Mouse (Mus musculus): ENCODE results near the gene Ihh. TPM values are rescaled to one million over a fixed set of nuclear protein-coding genes. Genes with fewer than 3 reads are reported as not detected.

Gene Ihh
- total RNA-seq (2021): under 1 TPM; 0.30 to 0.33 TPM
- long read RNA-seq, experiment 1: 0 reads
- long read RNA-seq, experiment 2: 0 reads

DNA sequence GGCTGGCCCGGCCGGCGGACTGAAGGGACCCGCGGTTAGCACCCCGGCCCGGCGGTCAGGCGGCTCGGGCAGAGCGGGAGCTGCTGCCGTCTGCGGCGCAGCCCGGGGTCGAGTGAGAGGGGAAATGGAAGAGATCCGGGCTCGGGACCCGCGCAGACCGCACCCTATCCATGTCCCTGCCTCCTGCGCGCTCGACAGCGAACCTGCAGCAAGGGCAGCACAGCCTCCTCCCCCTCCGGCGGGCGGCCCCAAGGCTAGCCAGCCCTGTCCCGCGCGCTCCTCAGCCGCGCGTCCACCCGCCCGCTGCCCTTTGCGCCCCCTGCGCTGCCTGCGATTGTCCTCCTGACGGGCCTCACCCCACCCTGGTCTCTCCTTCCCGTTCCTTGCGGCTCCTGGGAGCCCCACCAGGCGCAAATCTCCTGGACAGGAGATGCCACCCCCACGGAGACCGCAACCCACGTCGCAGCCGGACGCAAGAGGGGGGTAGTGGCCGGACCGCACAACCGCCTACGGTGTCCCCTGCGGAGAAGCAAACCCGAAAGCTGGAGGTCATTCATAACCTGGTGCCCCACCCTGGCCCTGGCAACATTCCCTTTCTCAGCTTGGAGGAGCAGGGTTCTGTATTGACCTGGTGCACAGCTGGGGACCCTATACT is at the start of gene Ihh:
Ihh (minus strand) TSS at position 117 of the 655 bp plus-strand sequence.
- DNase-seq (ENCODE audit: low spot score in 2 of 2): no peak
- intact Hi-C loops (cut with DNase I): no loop called here

DNA sequence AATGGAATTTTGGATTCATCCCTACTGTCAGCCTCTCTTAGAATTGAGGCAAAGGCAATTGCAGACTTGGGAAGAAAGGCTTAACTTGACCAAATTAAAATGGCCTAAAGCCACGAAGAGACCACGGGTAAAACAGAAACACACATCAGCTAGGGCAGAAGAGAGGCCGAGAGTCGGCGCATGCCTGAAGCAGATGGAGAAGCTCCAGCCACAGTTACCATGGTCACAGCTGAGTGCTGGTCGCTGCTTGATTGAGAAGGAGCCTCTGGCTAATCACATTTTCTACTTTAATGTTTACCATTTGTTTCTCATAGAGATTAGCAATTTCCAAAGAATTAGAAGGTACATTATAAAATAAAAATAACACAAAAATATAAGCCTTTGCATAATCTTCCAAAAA is 49.7 kb upstream of the Ihh start:
- peak in 1 of 2 experiments; percentile 4 for DNase-seq (ENCODE audit: low spot score in 2 of 2)
- intact Hi-C loops (cut with DNase I): no loop called here

DNA sequence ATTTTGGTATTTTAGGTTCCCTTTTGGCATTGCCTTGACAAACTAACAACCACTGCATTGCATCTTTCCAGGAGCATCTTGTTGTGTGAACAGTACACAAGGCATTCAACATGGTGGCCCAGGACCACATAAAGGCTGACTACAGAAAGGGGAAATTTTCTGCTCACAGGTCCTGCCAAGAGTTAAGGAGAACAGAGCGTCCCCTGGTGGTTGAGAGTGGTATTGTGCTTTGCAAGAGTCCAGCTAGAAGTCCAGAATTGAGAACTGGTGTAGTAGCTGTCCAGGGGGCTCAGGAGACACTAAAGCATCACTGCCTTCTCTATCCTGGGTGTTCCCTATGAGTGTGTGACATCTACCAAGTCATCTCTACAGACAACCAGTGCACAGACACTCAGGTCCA is 49.0 kb upstream of the Ihh start:
- peak; percentile 23 to 47 for DNase-seq (ENCODE audit: low spot score in 2 of 2)
- intact Hi-C loops (cut with DNase I): no loop called here

DNA sequence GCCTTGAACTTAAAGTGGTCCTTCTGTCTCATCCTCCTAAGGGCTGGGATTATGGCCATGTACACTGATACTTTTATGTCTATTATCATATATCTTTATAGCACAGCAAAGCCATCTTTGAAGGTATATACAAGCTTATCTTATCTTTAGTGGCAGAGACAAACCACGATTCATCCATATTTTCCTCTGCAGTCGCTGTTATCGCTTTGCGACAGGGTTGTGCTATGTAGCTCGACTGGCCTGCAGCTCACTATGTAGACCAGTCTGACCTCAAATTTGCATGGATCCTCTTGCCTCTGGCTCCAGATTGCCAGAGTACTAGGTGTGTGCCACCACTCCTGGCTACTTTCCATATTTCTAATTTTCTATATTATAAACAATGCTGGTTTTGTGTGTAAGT is 47.7 kb upstream of the Ihh start:
- DNase-seq (ENCODE audit: low spot score in 2 of 2): no peak
- intact Hi-C loops (cut with DNase I): no loop called here

DNA sequence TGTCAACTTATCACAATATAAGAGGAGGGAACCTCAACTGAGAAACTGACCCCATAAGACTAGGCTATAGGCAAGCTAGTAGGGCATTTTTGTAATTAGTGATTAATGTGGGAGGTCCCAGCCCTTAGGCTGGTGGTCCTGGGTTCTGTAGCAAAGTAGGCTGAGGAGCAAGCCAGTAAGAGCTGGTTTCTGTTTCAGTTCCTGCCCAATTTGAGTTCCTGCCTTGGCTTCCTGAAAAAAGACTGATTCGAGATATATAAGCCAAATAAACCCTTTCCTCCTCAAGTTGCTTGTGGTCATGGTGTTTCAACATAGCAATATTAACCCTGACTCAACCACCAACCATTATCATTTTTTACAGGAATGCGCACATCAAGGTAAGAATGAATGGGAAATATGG is 45.8 kb upstream of the Ihh start:
- intact Hi-C loops (cut with DNase I): no loop called here
- no peak for DNase-seq (ENCODE audit: low spot score in 2 of 2)

DNA sequence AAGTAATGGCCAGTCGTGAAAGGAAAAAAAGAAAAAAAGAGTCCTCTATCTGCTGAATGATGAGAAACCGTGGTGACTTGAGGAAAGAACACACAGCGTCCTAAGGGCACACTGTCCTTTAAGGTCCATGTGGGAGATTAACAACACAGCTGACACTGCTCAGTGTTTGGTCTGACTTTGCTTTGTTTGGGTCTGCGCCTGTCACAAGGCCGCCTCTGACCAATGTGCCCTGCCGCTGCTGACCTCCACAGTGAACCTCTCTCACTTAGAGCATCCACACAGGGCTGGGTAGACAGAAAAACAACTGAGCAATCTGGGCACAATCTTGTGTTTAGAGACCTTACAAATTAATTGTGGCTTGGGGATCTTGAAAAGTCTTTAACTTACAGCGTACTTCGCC is 25.5 kb upstream of the Ihh start:
- DNase-seq (ENCODE audit: low spot score in 2 of 2): no peak
- intact Hi-C loops (cut with DNase I): no loop called here

DNA sequence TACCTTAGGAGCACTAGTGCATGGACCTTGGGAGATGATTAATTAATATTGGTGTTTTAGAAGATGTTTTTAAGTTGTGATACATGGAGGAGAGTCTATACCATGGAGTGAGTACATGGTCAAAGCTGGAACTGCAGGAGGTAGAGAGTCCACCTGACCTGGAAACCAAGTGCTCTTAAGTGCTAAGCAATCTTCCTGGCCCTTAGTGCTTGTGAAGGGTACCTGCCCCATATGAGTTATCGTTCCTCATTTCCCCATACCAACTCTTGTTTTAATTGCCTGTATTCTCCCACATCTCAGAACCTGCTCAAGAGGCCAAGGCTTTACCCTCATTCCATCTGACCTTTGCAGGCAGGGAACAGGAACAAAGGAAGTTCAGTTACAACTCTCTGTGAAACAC is 24.5 kb upstream of the Ihh start:
- intact Hi-C loops (cut with DNase I): no loop called here
- DNase-seq (ENCODE audit: low spot score in 2 of 2): no peak

DNA sequence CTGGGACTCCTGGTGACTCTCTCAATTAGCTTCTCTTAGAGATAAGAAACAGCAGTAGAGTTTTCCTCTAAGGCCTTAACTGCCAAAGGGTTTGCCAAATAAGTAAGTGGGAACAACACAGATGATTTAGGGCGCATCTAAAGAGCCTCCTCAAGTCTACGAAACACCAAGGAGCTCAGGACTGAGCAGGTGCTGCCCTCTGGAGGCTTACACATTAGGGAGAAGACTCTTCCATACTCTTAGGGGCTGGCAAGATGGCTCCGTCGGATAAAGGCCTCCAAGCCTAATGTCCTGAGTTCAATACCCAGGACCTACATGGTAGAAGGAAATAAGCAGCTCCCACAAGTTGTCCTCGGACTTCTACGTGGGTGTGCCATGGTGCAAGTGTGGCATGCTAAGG is 22.1 kb upstream of the Ihh start:
- intact Hi-C loops (cut with DNase I): no loop called here
- DNase-seq (ENCODE audit: low spot score in 2 of 2): no peak

DNA sequence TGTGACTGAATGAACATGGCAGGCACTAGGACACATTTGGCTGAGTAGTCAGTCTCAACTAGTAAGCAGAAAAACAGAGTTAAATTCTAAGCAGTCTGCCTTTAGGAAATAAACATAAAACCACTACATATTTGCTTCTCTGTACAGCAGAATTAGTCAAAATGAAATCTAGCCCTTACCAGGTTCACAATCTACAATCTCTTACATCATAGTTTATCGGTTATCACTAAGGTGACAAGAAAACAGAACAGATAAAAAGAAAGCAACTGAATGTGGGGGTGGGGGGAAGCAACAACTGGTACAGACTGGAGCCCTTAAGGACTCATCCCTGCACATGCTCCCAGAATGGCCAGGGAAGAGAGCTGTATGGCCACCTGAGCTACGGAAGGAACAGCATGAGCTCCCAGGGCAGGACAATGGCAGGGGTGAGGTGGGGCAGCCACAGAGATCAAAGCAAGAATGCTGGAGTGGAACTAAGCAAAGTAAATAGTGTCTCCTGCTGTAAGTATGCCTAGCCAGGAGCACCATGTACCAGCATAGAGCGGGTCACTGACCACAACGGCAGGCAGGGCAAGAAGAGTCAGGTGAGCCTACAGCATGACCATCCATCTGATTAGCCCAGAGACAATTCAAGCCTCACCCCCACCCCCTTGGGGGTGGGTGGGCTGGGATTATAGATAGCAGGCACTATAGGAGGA is 20.0 kb upstream of the Ihh start:
- DNase-seq (ENCODE audit: low spot score in 2 of 2): no peak
- intact Hi-C loops (cut with DNase I): no loop called here

DNA sequence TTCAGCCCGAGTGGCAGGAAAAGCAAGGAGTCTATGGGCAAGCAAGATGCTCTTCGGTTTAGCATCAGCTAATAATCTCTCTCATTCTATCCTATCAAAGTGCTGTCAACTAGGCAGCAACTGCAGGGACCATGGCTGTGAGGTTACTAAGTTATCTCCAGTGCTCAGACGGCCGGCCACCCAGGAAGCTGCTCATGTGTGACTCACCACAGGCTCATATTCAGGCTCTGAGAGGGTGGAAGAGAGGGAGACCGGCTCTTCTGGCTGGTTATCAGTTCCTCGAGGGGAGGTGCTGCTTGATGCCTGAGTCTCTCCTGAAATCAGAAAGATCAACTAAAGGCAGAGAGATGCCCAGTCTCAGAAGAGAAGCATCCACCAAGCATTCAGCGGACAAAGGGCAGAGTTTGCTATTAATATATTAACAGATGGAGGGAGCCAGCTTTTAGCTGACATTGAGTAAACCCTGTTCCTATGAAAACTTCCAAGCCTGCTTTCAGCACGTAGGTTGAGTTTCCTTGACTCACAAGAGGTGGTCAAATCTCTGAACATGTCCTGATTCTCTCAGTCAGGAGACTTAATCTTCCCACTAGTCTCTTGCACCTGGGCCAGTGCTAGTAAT is 16.6 kb upstream of the Ihh start:
- no peak for DNase-seq (ENCODE audit: low spot score in 2 of 2)
- intact Hi-C loops (cut with DNase I): no loop called here

DNA sequence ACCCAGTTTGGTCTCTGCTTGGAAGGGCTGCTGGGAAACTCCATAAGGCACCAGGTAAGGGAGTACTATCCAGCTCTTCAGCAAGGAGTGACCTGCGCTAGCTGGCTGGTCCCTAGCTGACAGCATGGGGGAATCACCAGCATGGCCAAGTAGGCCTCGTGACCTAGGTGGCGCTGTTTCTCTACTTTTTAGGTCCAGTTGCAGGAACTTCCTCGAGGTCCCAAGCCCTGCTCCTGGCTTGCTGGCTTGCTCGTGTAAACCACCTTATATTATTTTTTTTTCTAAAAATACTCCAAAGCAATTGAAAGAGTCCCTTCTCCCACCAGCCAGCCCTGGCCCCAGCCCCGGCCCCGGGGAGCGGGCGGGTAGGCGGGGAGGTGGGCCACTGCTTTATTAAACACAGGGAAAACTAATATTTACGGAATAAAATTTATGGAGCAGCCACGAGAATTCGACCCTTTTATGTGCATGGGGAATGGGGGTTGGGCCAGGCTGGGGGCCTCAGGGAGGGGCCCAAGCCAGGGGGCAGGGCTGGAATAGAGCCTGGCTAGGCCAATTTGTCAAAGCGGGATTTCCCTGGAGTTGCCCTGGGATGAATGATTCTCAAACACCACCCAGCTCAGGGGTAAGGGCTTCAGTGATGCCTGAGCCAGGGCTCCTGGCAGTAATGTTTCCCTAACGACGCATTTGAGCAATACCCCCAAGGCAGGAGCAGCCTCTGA is 13.2 kb upstream of the Ihh start:
- peak; percentile 73 to 75 for DNase-seq (ENCODE audit: low spot score in 2 of 2)
- intact Hi-C loops (cut with DNase I): loop anchor here (2.0 kb wide), 1 partner anchor 52 kb away; no protein-coding TSS in a partner anchor

DNA sequence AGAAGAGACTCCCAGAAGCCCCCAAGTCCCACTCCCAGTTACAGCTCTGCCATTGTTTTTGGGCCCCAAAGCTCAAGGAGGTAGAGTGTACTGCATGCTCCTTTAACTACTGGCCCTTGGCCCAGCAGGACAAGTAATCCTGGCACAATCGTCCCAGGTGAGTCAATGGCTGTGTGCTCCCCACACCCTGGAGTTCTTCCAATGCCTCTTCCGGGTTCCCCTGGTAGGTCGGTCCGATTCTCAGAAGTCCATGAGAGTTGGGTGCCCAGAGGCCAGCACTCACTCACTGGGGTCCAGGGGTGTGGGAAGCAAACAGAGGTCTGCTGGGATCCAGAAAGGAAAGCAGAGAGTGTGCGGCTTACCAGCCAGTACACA is 11.4 kb upstream of the Ihh start:
- DNase-seq (ENCODE audit: low spot score in 2 of 2): no peak
- intact Hi-C loops (cut with DNase I): no loop called here

DNA sequence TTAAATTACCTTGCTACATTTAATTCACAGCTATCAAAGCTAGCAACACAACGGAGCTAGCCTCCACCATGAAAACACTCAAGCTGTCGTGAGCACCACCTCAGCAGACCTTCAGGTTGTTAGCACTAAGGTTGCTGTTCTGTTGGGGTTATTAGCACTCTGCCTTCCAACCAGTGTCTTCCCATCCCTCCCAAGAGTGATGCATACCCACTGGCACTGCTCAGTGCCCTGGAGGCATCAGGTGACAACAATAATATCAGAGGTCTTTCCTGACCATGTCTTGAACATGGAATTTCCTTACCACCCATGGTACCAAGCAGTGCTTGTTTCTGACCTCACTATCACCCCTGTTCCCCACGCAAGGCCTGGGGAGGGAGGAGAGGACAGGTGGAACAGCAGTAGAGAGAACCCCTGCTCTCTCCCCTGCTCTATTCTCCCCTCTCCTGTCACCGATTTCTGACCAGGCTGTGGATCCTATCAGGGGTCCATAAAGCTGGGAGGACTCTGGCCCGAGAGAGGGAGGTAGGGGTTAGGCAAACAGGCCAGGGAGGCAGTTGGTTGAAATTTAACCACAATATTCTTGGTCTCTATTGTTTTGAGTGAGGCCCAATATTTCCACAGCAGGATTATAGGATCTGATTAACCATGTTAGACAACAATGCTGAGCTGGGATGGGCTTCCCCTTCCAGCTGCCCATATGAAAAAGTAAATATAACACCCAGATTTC is 10.8 kb upstream of the Ihh start:
- DNase-seq (ENCODE audit: low spot score in 2 of 2): no peak
- intact Hi-C loops (cut with DNase I): no loop called here

DNA sequence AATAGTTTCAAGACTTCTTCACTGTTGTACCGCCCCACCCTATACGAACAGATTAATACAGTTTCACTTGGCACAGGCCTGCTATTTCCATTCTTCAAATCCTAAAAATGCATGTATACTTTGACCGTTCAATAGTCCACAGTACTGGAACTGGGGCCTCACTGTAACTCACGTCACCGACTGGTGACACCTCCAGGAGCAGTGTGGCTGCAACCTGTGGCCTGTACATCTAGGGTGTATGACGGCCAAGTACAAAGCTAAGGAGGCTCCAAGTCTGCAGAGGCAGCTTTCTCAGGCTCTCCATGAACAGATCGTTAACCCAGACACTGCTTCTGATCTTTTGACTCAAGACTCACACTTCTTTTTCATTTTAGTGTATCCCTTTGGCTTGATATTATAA is 10.2 kb upstream of the Ihh start:
- DNase-seq (ENCODE audit: low spot score in 2 of 2): no peak
- intact Hi-C loops (cut with DNase I): no loop called here

DNA sequence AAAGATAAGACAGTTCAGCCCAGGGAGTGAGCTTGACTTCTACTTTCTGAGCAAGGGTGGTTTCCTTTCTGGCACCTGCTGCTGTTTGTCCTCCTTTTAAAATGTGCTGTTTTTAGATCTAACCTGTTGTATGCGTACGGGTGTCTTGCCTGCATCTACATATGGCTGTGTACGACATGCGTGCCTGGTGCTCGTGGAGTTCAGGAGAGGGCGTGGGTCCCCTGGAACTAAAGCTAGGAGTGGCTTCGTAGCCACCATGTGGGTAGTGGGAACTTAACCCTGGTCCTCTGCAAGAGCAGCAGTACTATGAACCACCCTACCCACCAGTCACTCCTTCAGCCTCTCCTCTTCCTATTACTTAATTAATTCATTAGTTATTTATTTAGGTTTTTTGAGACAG is 8.6 kb upstream of the Ihh start:
- intact Hi-C loops (cut with DNase I): no loop called here
- DNase-seq (ENCODE audit: low spot score in 2 of 2): no peak

DNA sequence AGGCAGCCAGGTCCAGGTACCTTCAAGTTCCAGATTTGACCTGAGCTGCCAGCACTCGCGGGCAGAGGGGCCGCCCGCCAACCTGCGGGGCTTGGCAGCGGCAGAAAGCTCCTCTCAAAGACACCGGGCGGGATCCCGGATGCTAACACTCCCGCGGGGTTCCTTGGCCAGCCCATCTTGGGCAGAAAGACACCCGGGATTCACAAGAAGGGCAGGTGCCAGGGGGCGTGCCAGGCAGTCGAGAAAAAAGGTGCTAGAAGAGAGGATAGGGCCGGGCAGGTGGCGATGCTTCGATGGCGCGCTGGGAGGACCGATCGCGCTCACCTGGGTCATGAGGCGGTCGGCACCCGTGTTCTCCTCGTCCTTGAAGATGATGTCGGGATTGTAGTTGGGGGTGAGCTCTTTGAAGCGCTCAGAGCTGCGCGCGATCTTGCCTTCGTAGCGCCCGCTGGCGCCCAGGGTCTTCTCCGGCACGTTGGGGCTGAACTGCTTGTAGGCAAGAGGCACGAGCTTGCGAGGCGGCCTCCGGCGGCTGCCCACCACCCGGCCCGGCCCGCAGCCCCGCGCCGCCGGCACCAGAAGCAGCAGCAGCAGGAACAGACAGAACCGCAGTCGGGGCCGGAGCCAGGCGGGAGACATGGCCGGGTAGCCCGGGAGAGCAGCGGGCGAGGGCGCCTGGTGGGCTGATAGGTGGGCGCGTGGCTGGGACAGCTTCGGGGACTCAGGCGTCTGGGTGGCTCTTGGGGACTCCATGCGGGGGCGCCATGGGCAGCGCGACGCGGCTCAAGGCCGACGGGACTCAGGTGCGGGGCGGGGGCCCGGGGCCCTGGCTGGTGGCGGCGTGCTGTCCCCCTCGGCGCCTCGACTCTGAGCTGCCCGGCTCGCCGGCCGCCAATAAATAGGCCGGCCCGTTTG is 639 bp downstream of the Ihh start:
- DNase-seq (ENCODE audit: low spot score in 2 of 2): no peak
- intact Hi-C loops (cut with DNase I): no loop called here

DNA sequence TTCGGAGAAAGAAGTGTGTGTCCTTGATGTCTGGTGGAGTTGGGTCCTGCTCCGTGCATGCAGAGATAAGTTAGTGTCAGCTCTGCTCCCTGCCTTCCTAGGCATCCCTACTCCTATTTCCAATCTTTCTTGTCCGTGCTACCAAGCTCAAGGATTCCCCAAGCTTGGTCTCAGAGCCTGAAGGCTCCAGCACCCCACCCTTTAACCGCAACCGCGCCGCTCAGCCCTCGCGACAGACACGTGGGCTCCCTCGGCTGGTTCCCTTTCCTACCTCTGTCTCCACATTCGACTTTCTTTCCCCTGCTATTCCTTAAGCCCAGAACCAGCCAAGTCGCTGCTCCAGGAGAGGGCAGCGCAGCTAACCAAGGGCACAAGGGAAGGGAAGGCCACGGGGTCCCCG is 1.4 kb downstream of the Ihh start:
- intact Hi-C loops (cut with DNase I): no loop called here
- DNase-seq (ENCODE audit: low spot score in 2 of 2): no peak

DNA sequence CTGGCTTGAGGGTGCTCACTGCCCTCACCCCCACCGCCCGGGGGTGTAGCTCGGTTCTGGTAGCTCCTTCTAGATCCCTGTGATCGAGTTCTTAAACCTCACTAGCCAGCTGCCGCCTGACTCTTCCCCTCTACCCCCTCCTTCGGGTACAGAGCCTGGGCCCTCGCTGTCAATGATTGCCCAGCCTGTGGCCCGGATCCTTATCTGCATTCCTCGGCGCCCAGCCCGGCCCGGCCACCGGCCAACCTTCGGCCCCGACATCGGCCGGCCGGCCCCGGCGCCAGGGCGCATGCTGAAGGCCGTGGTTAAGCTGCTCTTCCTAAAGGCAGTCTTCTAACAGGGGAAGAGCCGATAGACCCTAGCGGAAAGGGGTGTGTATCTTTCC is 1.8 kb downstream of the Ihh start:
- intact Hi-C loops (cut with DNase I): loop anchor here (5.0 kb wide), 1 partner anchor 68 kb away; no protein-coding TSS in a partner anchor
- DNase-seq (ENCODE audit: low spot score in 2 of 2): no peak
